Comparison of ENCODE assay signal across 19 mouse cellular contexts in the genomic region with DNA sequence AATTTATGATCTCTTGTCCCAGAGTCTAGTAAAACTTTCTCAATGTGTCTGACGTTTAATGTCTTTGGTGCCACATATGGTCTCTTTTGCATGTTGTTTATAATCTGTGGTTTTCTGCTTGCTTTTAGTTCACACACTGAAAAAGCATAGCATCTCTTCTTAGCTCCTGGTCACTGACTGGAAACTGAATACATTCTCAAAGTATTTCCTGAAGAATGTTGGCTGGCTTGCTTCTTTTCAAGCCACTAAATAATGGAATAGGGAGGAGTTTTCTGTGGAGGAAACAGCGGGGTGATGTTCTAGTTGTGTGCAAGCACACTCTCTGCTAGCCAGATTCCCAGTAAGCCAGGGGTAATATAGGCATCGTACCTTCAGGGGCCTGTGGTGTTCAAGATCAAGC.
DNase-seq lines count a peak whose midpoint lies in the region; ATAC-seq and TF ChIP-seq lines count a peak whose summit lies in the region.
"Had no signal": no experiment of that assay in that cellular context is flagged by ENCODE, and none has a peak within 500 bp of the region (broad histone marks: within the 10 kb centered on the region; RNA-seq: fewer than 3 reads in every experiment).

No protein-coding gene starts in this region.

- no peaks in the 10 kb centered on the region for H3K27me3 ChIP-seq in heart, embryonic 16.5 days (ENCODE audit: control insufficient read depth, insufficient read depth, low read length)
- no peaks in the 10 kb centered on the region for H3K27me3 ChIP-seq in kidney, postnatal 0 days (ENCODE audit: insufficient read depth, low read length)
- H3K27me3 ChIP-seq: embryonic facial prominence, embryonic 12.5 days; forebrain, embryonic 15.5 days; hindbrain, embryonic 13.5 days had no signal

- no peak overlapping the region for H3K27ac ChIP-seq in heart, embryonic 16.5 days (ENCODE audit: low read length)
- no peak overlapping the region for H3K27ac ChIP-seq in kidney, postnatal 0 days
- H3K27ac ChIP-seq: embryonic facial prominence, embryonic 12.5 days; forebrain, embryonic 15.5 days; heart, embryonic 10.5 days; hindbrain, embryonic 13.5 days; hindbrain, postnatal 0 days had no signal

- no peaks in the 10 kb centered on the region for H3K9me3 ChIP-seq in heart, embryonic 16.5 days (replicated peaks; ENCODE audit: control insufficient read depth, low read length)
- no peaks in the 10 kb centered on the region for H3K9me3 ChIP-seq in kidney, postnatal 0 days (replicated peaks; ENCODE audit: low read length)
- H3K9me3 ChIP-seq: embryonic facial prominence, embryonic 12.5 days; forebrain, embryonic 15.5 days; heart, embryonic 10.5 days; hindbrain, embryonic 13.5 days had no signal

- H3K4me3 ChIP-seq in heart, embryonic 16.5 days (ENCODE audit: low read length): no peak overlapping the region
- no peak overlapping the region for H3K4me3 ChIP-seq in kidney, postnatal 0 days (replicated peaks; ENCODE audit: low read depth, low read length)
- H3K4me3 ChIP-seq: embryonic facial prominence, embryonic 12.5 days; forebrain, embryonic 15.5 days; heart, embryonic 10.5 days; hindbrain, embryonic 13.5 days had no signal

- H3K36me3 ChIP-seq in heart, embryonic 16.5 days (ENCODE audit: control insufficient read depth, insufficient read depth): no peaks in the 10 kb centered on the region
- H3K36me3 ChIP-seq in kidney, postnatal 0 days (ENCODE audit: insufficient read depth, low read length): no peaks in the 10 kb centered on the region
- H3K36me3 ChIP-seq: embryonic facial prominence, embryonic 12.5 days; forebrain, embryonic 15.5 days; heart, embryonic 10.5 days; hindbrain, embryonic 13.5 days had no signal

- no peaks in the 10 kb centered on the region for H3K4me1 ChIP-seq in heart, embryonic 16.5 days (ENCODE audit: control insufficient read depth, insufficient read depth, low read length)
- H3K4me1 ChIP-seq in kidney, postnatal 0 days (replicated peaks; ENCODE audit: insufficient read depth, low read length): 0 out of 2 replicates have a peak, but pooled peaks cover 3% of the 10 kb centered on the region
- H3K4me1 ChIP-seq: heart, embryonic 10.5 days had no signal

- DNase-seq in heart, adult 11 months: no peak
- DNase-seq in kidney, postnatal 0 days (ENCODE audit: low spot score): peak; percentile 88
- no peak for DNase-seq in kidney, postnatal 36 days
- DNase-seq in NIH3T3 (ENCODE audit: low read depth): peak; percentile 6
- DNase-seq in cerebellum, adult 18-20 months: no peak
- no peak for DNase-seq in cerebellum, adult 11 months
- DNase-seq: adrenal gland, postnatal 14 days; cerebellum, adult 8-10 months; cerebellum, postnatal 14 days; embryo, embryonic 11 days; gastrocnemius, postnatal 36 days; heart, adult 18-20 months; heart, postnatal 14 days had no signal

- no peak overlapping the region for H3K9ac ChIP-seq in heart, embryonic 16.5 days (ENCODE audit: low read length)
- H3K9ac ChIP-seq in kidney, postnatal 0 days (ENCODE audit: low read depth, low read length): no peak overlapping the region
- H3K9ac ChIP-seq: embryonic facial prominence, embryonic 12.5 days; forebrain, embryonic 15.5 days; hindbrain, embryonic 13.5 days had no signal

- no peak for TF ChIP-seq CTCF in kidney, postnatal 0 days (IDR thresholded peaks at IDR 0.05; ENCODE audit: low read depth)

- peak; percentile 41; the same call in 1 of the 2 replicates for ATAC-seq in heart, embryonic 16.5 days (replicated peaks; ENCODE audit: extremely low read depth, insufficient read depth, low FRiP score)
- no peak for ATAC-seq in kidney, postnatal 0 days (replicated peaks; ENCODE audit: low FRiP score, low read depth)
- ATAC-seq: forebrain, embryonic 15.5 days; hindbrain, postnatal 0 days had no signal

- H3K4me2 ChIP-seq in heart, embryonic 16.5 days (ENCODE audit: low read depth, low read length): no peak overlapping the region
- no peak overlapping the region for H3K4me2 ChIP-seq in kidney, postnatal 0 days (ENCODE audit: low read length)
- H3K4me2 ChIP-seq: embryonic facial prominence, embryonic 12.5 days; forebrain, embryonic 15.5 days; hindbrain, embryonic 13.5 days had no signal

- 54% methylated on average over 3 of the region's 3 CpGs for WGBS in heart, embryonic 16.5 days
- WGBS in kidney, postnatal 0 days: 36% methylated on average over 3 of the region's 3 CpGs

Comparison
In these comparisons a context has a peak if more than half of its experiments do, and no peak if none do; other contexts are left out.
1. DNase-seq: peak in kidney, postnatal 0 days (single experiment) and NIH3T3 (single experiment); none in heart, adult 11 months (single experiment), kidney, postnatal 36 days (0 of 2), cerebellum, adult 18-20 months (0 of 2) and cerebellum, adult 11 months (single experiment).